In genomic region chr9:44131276-44131590, GRCm38 (mm10) we compare ENCODE assay signal across 9 mouse cellular contexts. TPM values are rescaled to one million over a fixed set of nuclear protein-coding genes. Genes with fewer than 3 reads are reported as not detected.
DNase-seq lines count a peak whose midpoint lies in the region; ATAC-seq and TF ChIP-seq lines count a peak whose summit lies in the region.
"Had no signal": no experiment of that assay in that cellular context is flagged by ENCODE, and none has a peak within 500 bp of the region (broad histone marks: within the 10 kb centered on the region; RNA-seq: fewer than 3 reads in every experiment).

No protein-coding gene starts in this region.

- no peak for ATAC-seq in forebrain, postnatal 0 days
- ATAC-seq in kidney, embryonic 16.5 days (ENCODE audit: low FRiP score, low TSS enrichment) = no peak
- ATAC-seq in embryonic facial prominence, embryonic 12.5 days (ENCODE audit: insufficient number of reproducible peaks, insufficient read depth, low FRiP score, low TSS enrichment) = no peak
- no peak for ATAC-seq in limb, embryonic 15.5 days (ENCODE audit: insufficient number of reproducible peaks, low FRiP score, low TSS enrichment, low read depth)
- no peak for ATAC-seq in megakaryocyte-erythroid progenitor cell, adult 5-6 weeks (replicated peaks; ENCODE audit: low FRiP score, low TSS enrichment, poor library complexity, severe bottlenecking)

- H3K9ac ChIP-seq in forebrain, postnatal 0 days = no peak overlapping the region
- H3K9ac ChIP-seq in kidney, embryonic 16.5 days (replicated peaks; ENCODE audit: low read length) = peak overlapping the region; percentile 44; the same call in 1 of the 2 replicates
- no peak overlapping the region for H3K9ac ChIP-seq in embryonic facial prominence, embryonic 12.5 days
- no peak overlapping the region for H3K9ac ChIP-seq in limb, embryonic 15.5 days

- H3K4me1 ChIP-seq in forebrain, embryonic 10.5 days = peaks cover 76% of the 10 kb centered on the region
- peaks cover 8% of the 10 kb centered on the region; the same call in 1 of the 2 replicates for H3K4me1 ChIP-seq in forebrain, postnatal 0 days (ENCODE audit: insufficient read depth)
- H3K4me1 ChIP-seq in kidney, embryonic 16.5 days (ENCODE audit: insufficient read depth, low read length) = peaks cover 71% of the 10 kb centered on the region
- H3K4me1 ChIP-seq in embryonic facial prominence, embryonic 12.5 days = peaks cover 46% of the 10 kb centered on the region
- peaks cover 60% of the 10 kb centered on the region for H3K4me1 ChIP-seq in limb, embryonic 15.5 days

- no peak overlapping the region for H3K4me2 ChIP-seq in forebrain, postnatal 0 days (ENCODE audit: low read depth)
- peak overlapping the region; percentile 69; the same call in 1 of the 2 replicates for H3K4me2 ChIP-seq in kidney, embryonic 16.5 days (replicated peaks; ENCODE audit: low read depth, low read length)
- H3K4me2 ChIP-seq in embryonic facial prominence, embryonic 12.5 days (replicated peaks) = peak overlapping the region; percentile 78; the same call in 1 of the 2 replicates
- 0 out of 2 replicates have a peak overlapping the region, but pooled peaks have one; percentile 52 for H3K4me2 ChIP-seq in limb, embryonic 15.5 days

- H3K36me3 ChIP-seq in forebrain, embryonic 10.5 days (replicated peaks) = no peaks in the 10 kb centered on the region
- no peaks in the 10 kb centered on the region for H3K36me3 ChIP-seq in forebrain, postnatal 0 days (ENCODE audit: insufficient read depth)
- no peaks in the 10 kb centered on the region for H3K36me3 ChIP-seq in kidney, embryonic 16.5 days (ENCODE audit: insufficient read depth, low read length)
- H3K36me3 ChIP-seq in embryonic facial prominence, embryonic 12.5 days = no peaks in the 10 kb centered on the region
- H3K36me3 ChIP-seq in limb, embryonic 15.5 days = no peaks in the 10 kb centered on the region

- H3K4me3 ChIP-seq in forebrain, embryonic 10.5 days = peak overlapping the region; percentile 51; the same call in 1 of the 2 replicates
- no peak overlapping the region for H3K4me3 ChIP-seq in forebrain, postnatal 0 days (ENCODE audit: low read depth, low read length)
- H3K4me3 ChIP-seq in kidney, embryonic 16.5 days (ENCODE audit: low read length) = no peak overlapping the region
- no peak overlapping the region for H3K4me3 ChIP-seq in embryonic facial prominence, embryonic 12.5 days
- H3K4me3 ChIP-seq in limb, embryonic 15.5 days = no peak overlapping the region

- TF ChIP-seq CTCF in forebrain, postnatal 0 days (IDR thresholded peaks at IDR 0.05; ENCODE audit: low read depth) = no peak

- H3K27me3 ChIP-seq in forebrain, embryonic 10.5 days (ENCODE audit: poor library complexity, severe bottlenecking) = peaks cover 69% of the 10 kb centered on the region
- peaks cover 23% of the 10 kb centered on the region for H3K27me3 ChIP-seq in forebrain, postnatal 0 days (ENCODE audit: insufficient read depth, low read length)
- peaks cover 4% of the 10 kb centered on the region; the same call in 1 of the 2 replicates for H3K27me3 ChIP-seq in kidney, embryonic 16.5 days (ENCODE audit: insufficient read depth, low read length)
- peaks cover 43% of the 10 kb centered on the region for H3K27me3 ChIP-seq in embryonic facial prominence, embryonic 12.5 days
- peaks cover 10% of the 10 kb centered on the region; the same call in 1 of the 2 replicates for H3K27me3 ChIP-seq in limb, embryonic 15.5 days

- DNase-seq in forebrain, embryonic 10.5 days (ENCODE audit: extremely low spot score, low spot score) = no peak
- no peak for DNase-seq in forebrain, postnatal 0 days
- no peak for DNase-seq in kidney, postnatal 36 days
- no peak for DNase-seq in thymus, postnatal 0 days (ENCODE audit: low spot score)

- H3K9me3 ChIP-seq in forebrain, embryonic 10.5 days = no peaks in the 10 kb centered on the region
- no peaks in the 10 kb centered on the region for H3K9me3 ChIP-seq in forebrain, postnatal 0 days (ENCODE audit: low read length)
- H3K9me3 ChIP-seq in kidney, embryonic 16.5 days (ENCODE audit: low read length) = no peaks in the 10 kb centered on the region
- no peaks in the 10 kb centered on the region for H3K9me3 ChIP-seq in embryonic facial prominence, embryonic 12.5 days
- H3K9me3 ChIP-seq in limb, embryonic 15.5 days = no peaks in the 10 kb centered on the region

- H3K27ac ChIP-seq in forebrain, embryonic 10.5 days = peak overlapping the region; percentile 85
- H3K27ac ChIP-seq in forebrain, postnatal 0 days (ENCODE audit: low read depth, low read length) = no peak overlapping the region
- peak overlapping the region; percentile 90 for H3K27ac ChIP-seq in kidney, embryonic 16.5 days (ENCODE audit: low read length)
- H3K27ac ChIP-seq in embryonic facial prominence, embryonic 12.5 days = 0 out of 2 replicates have a peak overlapping the region, but pooled peaks have one; percentile 47
- H3K27ac ChIP-seq in limb, embryonic 15.5 days = peak overlapping the region; percentile 62; the same call in 1 of the 2 replicates

- WGBS in forebrain, embryonic 10.5 days = 27% methylated on average over 7 of the region's 7 CpGs
- WGBS in forebrain, postnatal 0 days = 42% methylated on average over 7 of the region's 7 CpGs
- WGBS in kidney, embryonic 16.5 days = 36% methylated on average over 7 of the region's 7 CpGs
- WGBS in embryonic facial prominence, embryonic 12.5 days = 25% methylated on average over 7 of the region's 7 CpGs
- WGBS in limb, embryonic 15.5 days = 51% methylated on average over 7 of the region's 7 CpGs

RNA-seq across cellular contexts. Expression of gene Mcam, which starts 3.0 kb away (rescaled TPM):
- 10.1 and 11.4 TPM in 2 replicates for polyA plus RNA-seq in forebrain, embryonic 10.5 days (2016; fragmentation: Nextera tagmentation; extraction: Ambion mirVana)
- total RNA-seq in forebrain, postnatal 0 days (2014; rRNA removed) = 12.2 and 21.1 TPM in 2 replicates
- 5.0 and 6.0 TPM in 2 replicates for polyA plus RNA-seq in forebrain, postnatal 0 days (2015; fragmentation: Nextera tagmentation; extraction: Ambion mirVana)
- 54.3 and 60.3 TPM in 2 replicates for polyA plus RNA-seq in kidney, embryonic 16.5 days (2015; fragmentation: Nextera tagmentation; extraction: Ambion mirVana)
- 22.3 and 24.2 TPM in 2 replicates for polyA plus RNA-seq in embryonic facial prominence, embryonic 12.5 days (2016; fragmentation: Nextera tagmentation; extraction: Ambion mirVana)
- 41.5 and 47.3 TPM in 2 replicates for polyA plus RNA-seq in limb, embryonic 15.5 days (2015; fragmentation: Nextera tagmentation; extraction: Ambion mirVana)
- polyA plus RNA-seq in thymus, postnatal 0 days (2015; fragmentation: Nextera tagmentation; extraction: Ambion mirVana) = 6.9 and 7.9 TPM in 2 replicates
- total RNA-seq in megakaryocyte-erythroid progenitor cell, adult 5-6 weeks (2014; fragmentation: Nextera tagmentation) = not detected in 2 replicates
- 0.09 TPM in 1 of 2 replicates, not detected in the other for total RNA-seq in megakaryocyte-erythroid progenitor cell, adult 5-6 weeks (2017)

RNA-seq across cellular contexts. Expression of gene Rnf26, which starts 17.9 kb away (rescaled TPM):
- polyA plus RNA-seq in forebrain, embryonic 10.5 days (2016; fragmentation: Nextera tagmentation; extraction: Ambion mirVana) = 79.5 and 81.5 TPM in 2 replicates
- total RNA-seq in forebrain, postnatal 0 days (2014; rRNA removed) = 11.0 and 16.0 TPM in 2 replicates
- polyA plus RNA-seq in forebrain, postnatal 0 days (2015; fragmentation: Nextera tagmentation; extraction: Ambion mirVana) = 36.8 and 38.8 TPM in 2 replicates
- polyA plus RNA-seq in kidney, embryonic 16.5 days (2015; fragmentation: Nextera tagmentation; extraction: Ambion mirVana) = 75.0 and 87.0 TPM in 2 replicates
- 86.7 and 88.8 TPM in 2 replicates for polyA plus RNA-seq in embryonic facial prominence, embryonic 12.5 days (2016; fragmentation: Nextera tagmentation; extraction: Ambion mirVana)
- polyA plus RNA-seq in limb, embryonic 15.5 days (2015; fragmentation: Nextera tagmentation; extraction: Ambion mirVana) = 61.9 and 70.5 TPM in 2 replicates
- 52.3 and 53.4 TPM in 2 replicates for polyA plus RNA-seq in thymus, postnatal 0 days (2015; fragmentation: Nextera tagmentation; extraction: Ambion mirVana)
- 46.0 and 52.5 TPM in 2 replicates for total RNA-seq in megakaryocyte-erythroid progenitor cell, adult 5-6 weeks (2014; fragmentation: Nextera tagmentation)
- total RNA-seq in megakaryocyte-erythroid progenitor cell, adult 5-6 weeks (2017) = 13.5 and 20.9 TPM in 2 replicates

RNA-seq across cellular contexts. Expression of gene Gm49380, which starts 17.9 kb away (rescaled TPM):
- 0.06 and 0.36 TPM in 2 replicates for polyA plus RNA-seq in forebrain, embryonic 10.5 days (2016; fragmentation: Nextera tagmentation; extraction: Ambion mirVana)
- 0.81 TPM in 1 of 2 replicates, not detected in the other for total RNA-seq in forebrain, postnatal 0 days (2014; rRNA removed)
- 0.11 TPM in 1 of 2 replicates, not detected in the other for polyA plus RNA-seq in forebrain, postnatal 0 days (2015; fragmentation: Nextera tagmentation; extraction: Ambion mirVana)
- 0.22 and 0.25 TPM in 2 replicates for polyA plus RNA-seq in kidney, embryonic 16.5 days (2015; fragmentation: Nextera tagmentation; extraction: Ambion mirVana)
- 0.19 and 0.33 TPM in 2 replicates for polyA plus RNA-seq in embryonic facial prominence, embryonic 12.5 days (2016; fragmentation: Nextera tagmentation; extraction: Ambion mirVana)
- polyA plus RNA-seq in limb, embryonic 15.5 days (2015; fragmentation: Nextera tagmentation; extraction: Ambion mirVana) = 0.27 and 0.28 TPM in 2 replicates
- 0.05 and 0.10 TPM in 2 replicates for polyA plus RNA-seq in thymus, postnatal 0 days (2015; fragmentation: Nextera tagmentation; extraction: Ambion mirVana)
- total RNA-seq in megakaryocyte-erythroid progenitor cell, adult 5-6 weeks (2014; fragmentation: Nextera tagmentation) = not detected in 2 replicates
- not detected in 2 replicates for total RNA-seq in megakaryocyte-erythroid progenitor cell, adult 5-6 weeks (2017)
- total RNA-seq: hematopoietic stem cell, adult 5-6 weeks had no signal

RNA-seq across cellular contexts. Expression of gene C1qtnf5, which starts 24.2 kb away (rescaled TPM):
- polyA plus RNA-seq in forebrain, embryonic 10.5 days (2016; fragmentation: Nextera tagmentation; extraction: Ambion mirVana) = not detected in 2 replicates
- 17.3 and 18.4 TPM in 2 replicates for total RNA-seq in forebrain, postnatal 0 days (2014; rRNA removed)
- polyA plus RNA-seq in forebrain, postnatal 0 days (2015; fragmentation: Nextera tagmentation; extraction: Ambion mirVana) = 8.7 and 9.3 TPM in 2 replicates
- 4.7 and 5.7 TPM in 2 replicates for polyA plus RNA-seq in kidney, embryonic 16.5 days (2015; fragmentation: Nextera tagmentation; extraction: Ambion mirVana)
- 0.78 and 1.3 TPM in 2 replicates for polyA plus RNA-seq in embryonic facial prominence, embryonic 12.5 days (2016; fragmentation: Nextera tagmentation; extraction: Ambion mirVana)
- polyA plus RNA-seq in limb, embryonic 15.5 days (2015; fragmentation: Nextera tagmentation; extraction: Ambion mirVana) = 8.5 and 9.4 TPM in 2 replicates
- 1.2 and 2.0 TPM in 2 replicates for polyA plus RNA-seq in thymus, postnatal 0 days (2015; fragmentation: Nextera tagmentation; extraction: Ambion mirVana)
- total RNA-seq in megakaryocyte-erythroid progenitor cell, adult 5-6 weeks (2014; fragmentation: Nextera tagmentation) = not detected in 2 replicates
- not detected in 2 replicates for total RNA-seq in megakaryocyte-erythroid progenitor cell, adult 5-6 weeks (2017)
- total RNA-seq: hematopoietic stem cell, adult 5-6 weeks had no signal

RNA-seq across cellular contexts. Expression of gene Mfrp, which starts 29.7 kb away (rescaled TPM):
- 0.15 and 0.26 TPM in 2 replicates for polyA plus RNA-seq in forebrain, embryonic 10.5 days (2016; fragmentation: Nextera tagmentation; extraction: Ambion mirVana)
- 0.67 and 1.2 TPM in 2 replicates for total RNA-seq in forebrain, postnatal 0 days (2014; rRNA removed)
- 0.08 and 0.13 TPM in 2 replicates for polyA plus RNA-seq in forebrain, postnatal 0 days (2015; fragmentation: Nextera tagmentation; extraction: Ambion mirVana)
- polyA plus RNA-seq in kidney, embryonic 16.5 days (2015; fragmentation: Nextera tagmentation; extraction: Ambion mirVana) = 0.10 and 0.25 TPM in 2 replicates
- polyA plus RNA-seq in embryonic facial prominence, embryonic 12.5 days (2016; fragmentation: Nextera tagmentation; extraction: Ambion mirVana) = 0.13 and 0.20 TPM in 2 replicates
- polyA plus RNA-seq in limb, embryonic 15.5 days (2015; fragmentation: Nextera tagmentation; extraction: Ambion mirVana) = 0.10 and 0.20 TPM in 2 replicates
- not detected in 2 replicates for polyA plus RNA-seq in thymus, postnatal 0 days (2015; fragmentation: Nextera tagmentation; extraction: Ambion mirVana)
- total RNA-seq in megakaryocyte-erythroid progenitor cell, adult 5-6 weeks (2014; fragmentation: Nextera tagmentation) = 0.30 TPM in 1 of 2 replicates, not detected in the other
- total RNA-seq in megakaryocyte-erythroid progenitor cell, adult 5-6 weeks (2017) = not detected in 2 replicates
- total RNA-seq: hematopoietic stem cell, adult 5-6 weeks had no signal
